Mouse (Mus musculus) layer of hippocampus, adult 9-11 months (tissue): ENCODE measurements around the gene 2310057N15Rik.
A peak's percentile ranks its signal among the peaks of the same experiment; 100 is the strongest.
"Not testable (repeated sequence)": the region's sequence is repeated elsewhere in the genome, so short reads cannot be mapped to it uniquely, and the experiment has no call there.

Source experiments
- DNase-seq: peaks from one replicate; pipeline ENCODE4 v3.0.0; 2022

Gene 2310057N15Rik

GRCm38 (mm10) chr16:88774106-88774505 lies at the start of gene 2310057N15Rik:
TSS of gene 2310057N15Rik (minus strand) at chr16:88774206.
- DNase-seq, result no peak

DNA sequence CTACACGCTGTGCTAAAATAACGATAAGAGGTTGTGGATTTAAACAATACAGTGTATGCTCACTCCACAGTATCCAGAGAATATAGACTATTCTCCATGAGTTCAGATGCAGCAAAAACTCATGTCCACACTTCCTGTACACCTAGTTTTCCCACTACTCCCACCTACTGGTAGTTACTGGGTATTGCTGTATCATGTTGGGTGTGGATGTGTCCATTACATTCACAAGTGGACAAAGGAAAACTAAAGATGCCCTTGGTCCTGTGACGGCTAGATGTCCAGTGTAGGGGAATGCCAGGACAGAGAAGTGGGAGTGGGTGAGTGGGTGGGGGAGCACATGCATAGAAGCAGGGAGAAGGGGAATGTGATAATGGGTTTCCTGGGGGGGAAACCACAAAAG lies 49.7 kb upstream of the 2310057N15Rik start:
- no peak for DNase-seq

GRCm38 (mm10) chr16:88820066-88820465 lies 46.1 kb upstream of the 2310057N15Rik start, which contains the start of gene Krtap15:
TSS of gene Krtap15 (plus strand) at chr16:88820215.
- DNase-seq, result no peak

DNA sequence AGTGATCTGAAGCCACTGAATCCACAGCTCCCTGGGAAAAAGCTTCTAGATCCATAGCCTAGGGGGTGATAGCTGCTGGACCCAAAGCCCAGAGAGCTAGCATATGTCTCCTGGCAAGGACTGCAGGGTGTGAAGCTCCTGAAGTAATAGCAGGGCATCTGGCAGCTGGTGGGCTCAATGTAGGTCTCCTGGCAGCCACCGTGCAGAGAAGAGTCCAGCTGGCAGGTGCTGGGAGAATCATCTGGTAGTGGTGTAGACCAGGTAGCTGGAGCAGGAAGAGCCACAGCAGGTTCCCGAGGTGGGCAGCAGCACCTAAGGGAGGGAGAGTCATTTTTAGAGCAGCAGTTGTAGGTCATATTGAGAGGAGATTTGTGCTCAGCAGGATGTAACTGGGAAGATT lies 37.8 kb upstream of the 2310057N15Rik start, which contains the start of gene Gm20741:
Gene Gm20741, minus strand, starts transcription at position 394 of the 400 bp plus-strand sequence.
- DNase-seq, result no peak

DNA sequence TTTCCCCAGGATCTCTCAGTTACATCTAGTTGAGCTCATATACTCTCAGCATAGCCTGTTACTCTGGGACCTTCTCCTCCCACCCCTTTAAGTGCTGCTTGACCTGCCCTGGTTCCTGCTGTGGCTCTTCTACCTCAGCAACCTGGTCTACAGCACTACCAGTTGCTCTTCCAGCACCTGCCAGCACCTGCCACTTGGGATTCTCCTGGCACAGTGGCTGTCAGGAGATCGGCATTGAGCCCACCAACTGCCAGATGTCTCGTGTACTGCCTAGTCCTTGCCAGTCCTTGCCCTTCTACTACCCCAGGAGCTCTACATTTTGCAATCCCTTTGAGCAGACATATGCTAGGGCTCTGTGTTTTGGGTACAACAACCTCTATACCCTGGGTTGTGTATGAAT lies 12.8 kb upstream of the 2310057N15Rik start:
- no peak for DNase-seq

GRCm38 (mm10) chr16:88777596-88777995 lies 3.6 kb upstream of the 2310057N15Rik start, which contains the start of gene Gm5965:
TSS of gene Gm5965 (plus strand) at chr16:88777896.
- DNase-seq, result no peak

- DNase-seq, result not testable (repeated sequence)
Measured at GRCm38 (mm10) chr16:88758547-88758946, 15.5 kb downstream of the 2310057N15Rik start, which contains the start of gene 2310034C09Rik. TSS of gene 2310034C09Rik (plus strand) at chr16:88758847.

- DNase-seq, result not testable (repeated sequence)
Measured at GRCm38 (mm10) chr16:88751535-88751934, 22.5 kb downstream of the 2310057N15Rik start, which contains the start of gene Krtap13. TSS of gene Krtap13 (minus strand) at chr16:88751635.

GRCm38 (mm10) chr16:88747943-88748342 lies 26.1 kb downstream of the 2310057N15Rik start:
- DNase-seq, result no peak

- no peak for DNase-seq
Measured at GRCm38 (mm10) chr16:88744750-88745340, 29.2 kb downstream of the 2310057N15Rik start.

GRCm38 (mm10) chr16:88735391-88735790 lies 38.6 kb downstream of the 2310057N15Rik start:
- no peak for DNase-seq

GRCm38 (mm10) chr16:88728812-88729275 lies 45.2 kb downstream of the 2310057N15Rik start, which contains the start of gene Krtap13-1:
TSS of gene Krtap13-1 (plus strand) at chr16:88728862.
- peak; percentile 6 for DNase-seq
